Mouse (Mus musculus) gastrocnemius, adult 2 months (tissue): ENCODE measurements around the gene Atf6b. TPM values are rescaled to one million over a fixed set of nuclear protein-coding genes. Genes with fewer than 3 reads are reported as not detected.
A peak's percentile ranks its signal among the peaks of the same experiment; 100 is the strongest.

Experiments
- DNase-seq: peaks from one replicate; pipeline ENCODE4 v3.0.0; 2022
- H3K27ac ChIP-seq: fragments of 200-600 bp; 2 replicates; pipeline ENCODE4 v1.8.1; 2022; ENCODE audit warnings: mild to moderate bottlenecking
- H3K4me3 ChIP-seq: fragments of 200-600 bp; 2 replicates; pipeline ENCODE4 v1.8.1; 2022; ENCODE audit warnings: mild to moderate bottlenecking, moderate library complexity
- CTCF ChIP-seq: fragments of 200-600 bp; IDR thresholded peaks from 2 replicates; pipeline ENCODE4 v1.8.1; 2022; ENCODE audit warnings: antibody characterized with exemption, mild to moderate bottlenecking, moderate library complexity
- intact Hi-C: fragments of 180-260 bp; cut with DNase I; formaldehyde crosslinking; loops from one replicate; pipeline ENCODE4 v1.15.1; 2025
- total RNA-seq, 2 experiments: library from RNA; stranded (reverse); gene quantifications; 2 replicates each; pipeline ENCODE4 v1.2.3; 2021

The Atf6b gene
- total RNA-seq, 2 experiments from 2014 or later: 7.1 to 9.1 TPM

DNA sequence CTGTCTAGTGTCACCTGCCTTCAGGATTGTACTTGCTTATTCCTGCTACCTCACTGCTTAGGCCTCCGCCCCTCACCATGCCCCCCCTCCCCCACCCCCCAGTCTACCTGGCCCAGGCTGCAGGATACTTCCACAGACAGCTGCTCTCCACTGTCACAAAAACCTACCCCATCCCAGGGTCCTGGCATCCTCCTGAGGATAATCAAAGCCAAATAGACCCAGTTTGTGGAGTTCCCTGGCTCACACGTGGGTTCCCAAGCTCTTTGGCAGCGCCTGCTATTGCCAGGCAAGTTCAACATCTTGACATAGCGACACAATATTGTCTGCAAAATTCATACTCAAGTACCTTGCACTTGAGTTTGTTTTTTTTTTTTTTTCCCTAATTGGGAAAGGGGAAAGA lies 33.7 kb downstream of the Atf6b start:
- Histone ChIP-seq H3K27ac (peak overlapping the region; percentile 82), H3K4me3 (peak overlapping the region; percentile 50)
- no peak for DNase-seq
- TF ChIP-seq CTCF: no peak
- intact Hi-C loops: no loop called here

DNA sequence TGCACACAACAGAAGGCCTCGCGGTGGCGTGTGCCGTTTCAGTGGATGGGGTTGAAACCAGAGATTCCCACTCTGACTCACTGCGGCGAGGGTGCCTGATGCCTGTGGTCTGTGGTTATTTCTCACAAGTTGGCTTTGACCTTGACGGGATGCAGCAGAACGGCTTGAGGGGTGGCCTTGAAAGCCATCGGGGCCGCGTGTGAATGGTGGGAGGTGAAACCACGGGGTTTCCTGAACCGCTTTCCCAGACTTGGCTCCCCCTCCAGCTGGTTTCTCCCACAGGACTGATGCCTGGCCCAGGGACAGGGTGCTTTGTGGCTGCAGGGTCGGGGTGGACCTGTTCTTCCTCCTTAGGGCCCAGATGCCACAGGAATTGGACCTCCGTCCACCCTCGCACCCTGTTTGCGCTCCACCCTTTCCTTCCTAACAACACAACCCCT lies 34.2 kb downstream of the Atf6b start:
- intact Hi-C loops: no loop called here
- no peak for TF ChIP-seq CTCF
- peak overlapping the region; percentile 50 for H3K4me3 ChIP-seq
- peak overlapping the region; percentile 82 for H3K27ac ChIP-seq
- DNase-seq: peak; percentile 54

DNA sequence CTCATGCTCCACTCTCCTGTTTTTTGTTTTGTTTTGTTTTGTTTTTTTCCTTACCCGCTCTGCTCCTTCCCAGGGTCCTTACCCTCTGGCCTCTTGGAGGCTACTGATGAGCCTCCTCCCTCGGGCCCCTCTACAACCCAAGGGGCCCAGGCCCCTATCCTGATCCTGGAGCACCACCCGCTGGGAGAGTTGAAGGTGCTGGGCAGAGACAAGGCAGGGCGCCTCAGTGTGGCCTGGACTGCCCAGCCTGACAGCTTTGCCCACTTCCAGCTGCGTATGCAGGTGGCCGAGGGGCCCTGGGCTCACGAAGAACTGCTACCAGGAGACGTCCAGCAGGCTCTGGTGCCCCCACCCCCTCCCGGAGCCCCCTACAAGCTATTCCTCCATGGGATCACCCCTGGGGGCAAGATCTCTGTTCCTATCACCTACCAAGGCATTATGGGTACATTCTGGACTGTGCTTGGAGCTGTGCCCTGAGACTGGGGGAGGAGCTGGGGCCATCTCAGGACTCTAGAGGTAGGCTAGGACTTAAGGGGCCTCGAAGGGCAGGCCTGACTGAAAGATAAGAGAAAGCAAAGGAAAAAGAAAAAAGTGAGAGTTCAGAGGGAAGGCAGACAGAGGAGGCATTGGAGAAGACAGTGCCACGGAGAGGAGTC lies 35.1 kb downstream of the Atf6b start:
- Histone ChIP-seq H3K4me3 (peak overlapping the region; percentile 50; the same call in 1 of the 2 replicates), H3K27ac (peak overlapping the region; percentile 82)
- TF ChIP-seq CTCF: peak; percentile 29; the same call in 1 of the 2 replicates
- intact Hi-C loops: no loop called here
- DNase-seq: peak; percentile 39

DNA sequence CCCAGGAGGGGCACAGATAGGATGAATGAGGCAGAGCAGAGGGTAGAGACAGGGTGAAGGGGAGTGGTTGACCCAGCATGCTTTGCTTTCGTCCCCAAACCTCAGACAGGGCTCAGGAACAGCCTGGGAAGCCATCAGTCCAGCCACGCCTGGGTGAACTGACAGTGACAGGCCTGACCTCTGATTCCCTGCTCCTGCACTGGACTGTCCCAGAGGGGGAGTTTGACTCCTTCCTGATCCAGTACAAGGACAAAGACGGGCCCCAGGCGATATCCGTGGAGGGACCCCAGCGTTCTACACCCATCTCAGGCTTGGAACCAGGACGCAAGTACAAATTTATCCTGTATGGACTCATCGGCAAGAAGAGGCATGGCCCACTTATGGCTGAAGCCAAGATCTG lies 36.2 kb downstream of the Atf6b start:
- intact Hi-C loops: no loop called here
- Histone ChIP-seq H3K27ac (peak overlapping the region; percentile 84), H3K4me3 (peak overlapping the region; percentile 35)
- peak; percentile 31 for DNase-seq
- TF ChIP-seq CTCF: no peak

- H3K27ac ChIP-seq: peak overlapping the region; percentile 84
- intact Hi-C loops: no loop called here
- TF ChIP-seq CTCF: no peak
- H3K4me3 ChIP-seq: peak overlapping the region; percentile 35
- peak; percentile 26 for DNase-seq
Measured at GRCm38 (mm10) chr17:34683686-34684220, 36.8 kb downstream of the Atf6b start.

- H3K4me3 ChIP-seq: peak overlapping the region; percentile 35
- intact Hi-C loops: no loop called here
- peak overlapping the region; percentile 84 for H3K27ac ChIP-seq
- peak; percentile 68 for DNase-seq
- TF ChIP-seq CTCF: no peak
Measured at GRCm38 (mm10) chr17:34684253-34684893, 37.4 kb downstream of the Atf6b start.

DNA sequence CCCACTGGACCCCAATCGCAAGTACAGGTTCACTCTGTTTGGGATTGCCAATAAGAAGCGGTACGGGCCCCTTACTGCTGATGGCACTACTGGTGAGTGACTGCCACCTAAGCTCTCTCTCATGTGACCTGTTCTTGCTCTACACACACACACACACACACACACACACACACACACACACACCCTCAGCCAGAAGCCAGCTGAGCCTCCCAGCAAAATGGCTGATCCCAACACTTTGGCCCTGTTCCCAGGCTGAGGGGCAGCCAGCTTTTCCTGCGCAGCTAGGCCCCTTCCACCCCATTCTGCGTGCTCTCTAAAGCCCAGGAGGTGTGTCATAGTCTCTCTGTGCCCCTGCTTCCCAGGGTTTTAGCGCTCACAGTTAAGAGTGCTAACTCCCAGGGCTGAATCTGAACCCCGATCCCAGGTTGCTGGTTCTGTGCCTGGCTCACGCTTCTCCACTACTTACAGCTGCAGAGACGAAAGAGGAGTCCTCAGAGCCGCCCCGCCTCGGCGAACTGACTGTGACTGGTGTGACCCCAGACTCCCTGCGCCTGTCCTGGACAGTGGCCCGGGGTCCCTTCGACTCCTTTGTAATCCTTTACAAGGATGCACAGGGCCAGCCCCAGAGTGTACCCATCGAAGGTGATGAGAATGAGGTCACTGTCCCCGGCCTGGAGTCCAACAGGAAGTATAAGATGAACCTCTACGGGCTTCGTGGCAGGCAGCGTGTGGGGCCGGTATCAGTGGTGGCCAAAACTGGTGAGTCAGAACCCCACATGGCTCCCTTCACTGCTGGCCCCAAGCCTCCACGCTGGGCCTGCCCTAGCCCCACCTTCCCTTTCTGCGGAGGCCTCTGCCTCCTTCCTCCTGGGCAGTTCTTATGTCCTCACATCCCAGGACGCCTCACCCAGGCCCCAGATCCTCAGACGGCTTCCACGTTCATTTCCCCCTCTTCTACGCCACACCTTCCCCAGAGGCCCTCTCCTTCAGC lies 38.5 kb downstream of the Atf6b start:
- intact Hi-C loops: no loop called here
- TF ChIP-seq CTCF: no peak
- peak; percentile 83 for DNase-seq
- peak overlapping the region; percentile 9 for H3K4me3 ChIP-seq
- peak overlapping the region; percentile 84 for H3K27ac ChIP-seq

GRCm38 (mm10) chr17:34688889-34689288 lies 41.9 kb downstream of the Atf6b start:
- Histone ChIP-seq H3K4me3 (no peak overlapping the region), H3K27ac (no peak overlapping the region)
- no peak for DNase-seq
- no peak for TF ChIP-seq CTCF
- intact Hi-C loops: no loop called here

DNA sequence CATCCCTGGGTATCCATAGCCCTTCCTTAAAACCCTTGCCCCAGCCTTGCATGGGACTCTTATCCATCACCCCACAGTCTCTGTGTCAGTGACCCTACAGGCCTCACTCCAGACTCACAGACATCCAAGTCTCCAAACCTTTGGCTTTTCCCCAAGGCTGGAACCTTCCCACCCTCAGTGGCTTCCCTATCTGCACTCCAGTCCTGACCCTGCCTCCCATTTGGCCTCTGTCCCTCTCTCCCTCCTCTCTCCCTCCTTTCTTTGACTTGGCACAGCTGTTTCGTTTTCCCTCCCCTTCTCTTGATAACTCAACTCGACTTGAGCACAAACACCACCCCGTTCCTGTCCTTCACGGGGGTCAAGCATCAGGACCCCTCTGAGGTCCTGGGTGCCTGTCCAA lies 43.5 kb downstream of the Atf6b start:
- DNase-seq: peak; percentile 73
- Histone ChIP-seq H3K4me3 (no peak overlapping the region), H3K27ac (peak overlapping the region; percentile 46; the same call in 1 of the 2 replicates)
- intact Hi-C loops: no loop called here
- TF ChIP-seq CTCF: no peak

GRCm38 (mm10) chr17:34692906-34693305 lies 46.0 kb downstream of the Atf6b start:
- no peak overlapping the region for H3K4me3 ChIP-seq
- intact Hi-C loops: no loop called here
- no peak for TF ChIP-seq CTCF
- peak overlapping the region; percentile 53 for H3K27ac ChIP-seq
- DNase-seq: peak; percentile 93

DNA sequence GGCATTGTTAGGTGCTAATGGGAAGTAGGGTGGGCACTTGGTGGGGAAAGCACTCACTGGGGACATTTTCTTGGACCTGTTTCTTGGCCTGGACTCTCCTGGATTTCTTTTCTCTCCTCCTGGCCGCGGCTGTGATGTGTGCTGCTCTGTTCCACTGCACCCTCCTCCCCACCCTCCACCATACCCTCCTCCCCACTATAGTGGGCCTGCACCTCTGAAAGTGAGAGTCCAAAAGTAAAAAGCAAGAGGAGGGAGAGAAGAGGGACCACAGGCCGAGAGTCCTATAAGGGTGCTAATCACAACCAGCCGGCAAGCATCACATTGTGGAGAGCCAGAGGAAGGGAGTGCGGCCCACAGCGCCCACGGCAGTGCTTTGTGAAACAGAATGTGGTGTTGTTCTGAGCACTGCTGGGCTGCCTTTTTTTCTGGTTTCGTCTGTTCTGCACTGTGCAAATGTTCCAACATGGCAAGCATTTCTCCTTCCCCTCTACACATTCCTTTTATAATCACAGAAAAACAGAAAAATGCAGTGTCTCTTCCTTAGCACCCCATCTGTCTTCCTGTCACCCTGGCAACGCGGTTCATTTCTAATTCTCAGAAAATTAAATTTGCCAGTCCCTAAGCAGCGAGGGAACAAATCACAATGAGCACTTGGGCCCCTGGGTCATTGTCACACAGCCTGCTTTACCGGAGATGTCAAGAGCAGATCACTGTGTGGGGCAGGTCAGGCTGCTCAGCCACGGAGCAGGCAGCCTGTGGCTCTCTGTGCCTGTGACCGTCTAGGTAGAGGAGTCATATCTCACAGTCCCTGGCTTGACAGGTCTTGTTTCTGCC lies 52.8 kb downstream of the Atf6b start:
- no peak for DNase-seq
- no peak for TF ChIP-seq CTCF
- Histone ChIP-seq H3K4me3 (no peak overlapping the region), H3K27ac (peak overlapping the region; percentile 63)
- intact Hi-C loops: no loop called here

GRCm38 (mm10) chr17:34700671-34701071 lies 53.7 kb downstream of the Atf6b start:
- no peak overlapping the region for H3K4me3 ChIP-seq
- no peak for TF ChIP-seq CTCF
- peak; percentile 56 for DNase-seq
- intact Hi-C loops: no loop called here
- peak overlapping the region; percentile 63 for H3K27ac ChIP-seq

Other genes with a start within 250 kb of the Atf6b start
- under 1 TPM in 1 of 2 experiments, not detected in 1; 0.43 TPM for gene BC051142, start 248.3 kb upstream of the Atf6b start, total RNA-seq
- gene Btnl4, start 169.8 kb upstream of the Atf6b start, total RNA-seq: not detected
- gene Btnl6, start 129.8 kb upstream of the Atf6b start, total RNA-seq: not detected
- gene Notch4, start 82.9 kb upstream of the Atf6b start, total RNA-seq: 10 to 100 TPM; 10.5 to 11.4 TPM
- gene Gpsm3, start 57.3 kb upstream of the Atf6b start, total RNA-seq: 1 to 10 TPM; 1.8 to 2.4 TPM
- 10 to 100 TPM; 14.0 to 14.6 TPM for gene Pbx2, start 55.9 kb upstream of the Atf6b start, total RNA-seq
- under 1 TPM in 1 of 2 experiments, not detected in 1; 0.31 TPM for gene Ager, start 49.3 kb upstream of the Atf6b start, total RNA-seq
- 10 to 100 TPM; 16.8 to 24.0 TPM for gene Rnf5, start 43.5 kb upstream of the Atf6b start, total RNA-seq
- 10 to 100 TPM; 75.6 to 75.7 TPM for gene Agpat1, start 42.9 kb upstream of the Atf6b start, total RNA-seq
- 1 to 10 TPM; 1.5 to 1.9 TPM for gene Egfl8, start 31.2 kb upstream of the Atf6b start, total RNA-seq
- 10 to 100 TPM; 40.5 to 42.2 TPM for gene Ppt2, start 18.6 kb upstream of the Atf6b start, total RNA-seq
- under 1 TPM; 0.28 to 0.36 TPM for gene Prrt1, start 17.6 kb upstream of the Atf6b start, total RNA-seq
- gene Fkbpl, start 2.4 kb upstream of the Atf6b start, total RNA-seq: 1 to 10 TPM; 4.5 to 9.3 TPM
- gene Tnxb, start 23.4 kb downstream of the Atf6b start, total RNA-seq: 10 to 100 TPM; 30.7 to 41.6 TPM
- gene C4b, start 96.7 kb downstream of the Atf6b start, total RNA-seq: 1 to 10 TPM; 2.4 to 3.4 TPM
- gene Cyp21a1, start 157.4 kb downstream of the Atf6b start, total RNA-seq: not detected
- gene Stk19, start 189.8 kb downstream of the Atf6b start, total RNA-seq: 1 to 10 TPM; 7.3 to 7.7 TPM
- gene Dxo, start 189.9 kb downstream of the Atf6b start, total RNA-seq: 10 to 100 TPM in 1 of 2 experiments, 1 to 10 TPM in 1; 10.0 to 11.4 TPM
- gene Skiv2l, start 203.1 kb downstream of the Atf6b start, total RNA-seq: 10 to 100 TPM; 19.0 to 24.6 TPM
- 10 to 100 TPM in 1 of 2 experiments, 1 to 10 TPM in 1; 9.4 to 10.8 TPM for gene Nelfe, start 203.2 kb downstream of the Atf6b start, total RNA-seq
- gene Cfb, start 215.4 kb downstream of the Atf6b start, total RNA-seq: 1 to 10 TPM; 1.9 to 2.0 TPM
- 1 to 10 TPM; 5.2 to 8.3 TPM for gene Zbtb12, start 232.3 kb downstream of the Atf6b start, total RNA-seq
- not detected for gene Gm20547, start 234.9 kb downstream of the Atf6b start, total RNA-seq